Mouse (Mus musculus): Measurements from ENCODE around the gene Scimp.

DNA sequence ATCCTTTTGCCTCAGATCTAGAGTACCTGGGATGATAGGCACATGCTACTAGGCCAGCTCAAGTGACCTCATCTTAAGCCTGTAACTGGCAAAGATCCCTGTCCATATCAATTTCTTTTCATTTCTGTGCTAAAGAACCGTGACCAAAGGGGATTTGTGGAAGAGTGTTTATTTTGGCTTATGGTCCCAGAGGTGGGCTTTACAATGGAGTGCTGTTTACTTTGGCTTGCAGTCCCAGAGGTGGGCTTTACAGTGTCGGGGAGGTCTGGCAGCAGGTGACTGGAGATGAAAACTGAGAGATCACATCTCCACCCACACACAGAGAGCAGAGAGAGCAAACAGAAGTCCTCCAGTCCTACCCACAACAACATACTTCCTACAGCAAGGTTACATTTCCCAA is 26.2 kb upstream of the Scimp start:
- TF ChIP-seq CTCF (IDR thresholded peaks at IDR 0.05; ENCODE audit: low read depth, low read length): no peak
- no peak for TF ChIP-seq POLR2A (IDR thresholded peaks at IDR 0.05; ENCODE audit: extremely low read depth, insufficient read depth, low read length)

All from liver, adult 2 months (tissue).